Mouse (Mus musculus) naive thymus-derived CD4-positive, alpha-beta T cell, adult 2 months (primary cell): Measurements from ENCODE around the gene Dydc2.
A peak's percentile ranks its signal among the peaks of the same experiment; 100 is the strongest.

ENCODE experiments used
- DNase-seq: peaks from one replicate; pipeline ENCODE4 v3.0.0-alpha.2; 2011; ENCODE audit warnings: low read depth

Gene Dydc2

DNA sequence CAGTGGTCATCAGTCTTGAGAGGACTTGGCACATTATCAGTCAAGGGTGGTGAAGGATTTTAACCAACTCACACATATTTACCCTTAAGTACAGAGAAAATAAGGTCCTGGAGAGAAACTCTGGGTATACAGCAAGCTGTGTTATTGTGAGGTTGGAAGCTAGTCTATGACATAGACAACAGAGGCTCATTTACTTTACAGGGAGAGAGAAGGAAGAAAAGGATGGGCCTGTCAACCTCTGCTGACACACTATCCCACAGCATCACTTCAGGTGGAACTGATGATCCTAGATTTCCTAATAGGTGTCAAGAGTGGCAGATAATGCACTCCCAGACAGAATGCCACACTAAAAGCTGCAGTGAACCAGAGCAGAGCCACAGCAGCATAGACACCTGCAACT, at the start of gene Dydc2:
Dydc2 (minus strand) TSS at position 101 of the 400 bp plus-strand sequence.
- DNase-seq: no peak

DNA sequence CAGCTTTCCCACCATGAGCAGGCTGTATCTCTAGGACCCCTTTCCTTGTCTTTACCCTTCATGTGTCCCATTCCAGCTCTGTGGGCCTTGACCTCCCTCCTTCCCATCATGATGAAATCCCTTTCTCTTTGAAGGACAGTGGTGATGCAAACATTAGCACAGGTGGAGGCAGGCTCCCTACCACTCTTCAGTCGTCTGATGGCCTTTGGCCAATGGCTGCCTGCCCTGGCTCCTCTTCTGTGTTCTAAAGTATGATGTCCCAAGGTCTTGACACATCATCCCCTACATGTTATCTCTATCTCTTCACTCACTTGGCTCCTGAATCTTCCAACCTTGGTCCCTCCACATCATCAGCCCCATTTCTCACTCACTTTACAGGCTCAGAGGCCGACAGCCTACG, 47.3 kb upstream of the Dydc2 start:
- no peak for DNase-seq

DNA sequence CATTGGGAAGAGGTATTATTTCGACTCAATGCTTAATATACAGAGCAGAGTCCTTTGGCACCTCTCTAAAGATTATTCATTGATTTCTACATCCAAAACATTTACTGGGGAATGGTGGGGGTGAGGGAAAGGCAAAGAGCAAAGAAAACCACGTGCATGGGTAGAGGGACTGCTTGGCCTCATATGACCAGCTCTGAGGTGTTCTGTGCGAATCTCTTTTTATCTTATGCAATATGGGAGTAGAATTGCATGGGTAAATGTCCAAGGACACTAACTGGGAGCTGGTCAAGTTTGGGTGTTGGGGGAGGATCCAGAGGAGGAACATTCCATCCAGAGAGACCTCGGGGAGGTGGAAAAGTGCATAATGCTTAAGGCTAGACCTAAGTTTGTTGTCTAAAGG, 43.9 kb upstream of the Dydc2 start:
- DNase-seq: no peak

DNA sequence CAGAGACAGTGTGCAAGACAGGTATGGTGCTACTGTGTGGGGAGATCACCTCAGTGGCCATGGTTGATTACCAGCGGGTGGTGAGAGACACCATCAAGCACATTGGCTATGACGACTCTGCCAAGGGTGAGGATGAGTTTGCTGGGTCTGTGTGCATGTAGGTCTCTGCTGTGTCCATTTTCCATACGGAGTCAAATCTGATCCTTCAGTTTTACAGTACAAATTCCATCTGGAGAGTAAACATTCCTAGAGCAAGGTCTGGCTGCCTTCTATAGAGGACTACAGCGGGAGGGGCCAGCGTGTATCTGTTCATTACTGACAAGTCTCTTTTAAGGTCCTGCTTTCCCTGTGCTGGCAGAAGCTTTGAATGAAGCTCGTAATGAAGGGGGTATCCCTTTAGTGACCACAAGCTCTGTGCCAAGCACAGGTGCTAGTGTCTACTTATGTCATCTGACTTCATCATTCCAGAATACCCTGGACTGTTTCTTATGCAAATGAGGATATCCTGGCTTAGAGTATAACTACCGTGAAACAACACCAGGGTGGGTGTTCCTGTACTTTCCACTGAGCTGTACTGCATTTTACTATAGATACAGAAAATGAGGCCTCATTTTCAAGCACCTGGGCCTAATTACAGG, 42.1 kb upstream of the Dydc2 start:
- no peak for DNase-seq

DNA sequence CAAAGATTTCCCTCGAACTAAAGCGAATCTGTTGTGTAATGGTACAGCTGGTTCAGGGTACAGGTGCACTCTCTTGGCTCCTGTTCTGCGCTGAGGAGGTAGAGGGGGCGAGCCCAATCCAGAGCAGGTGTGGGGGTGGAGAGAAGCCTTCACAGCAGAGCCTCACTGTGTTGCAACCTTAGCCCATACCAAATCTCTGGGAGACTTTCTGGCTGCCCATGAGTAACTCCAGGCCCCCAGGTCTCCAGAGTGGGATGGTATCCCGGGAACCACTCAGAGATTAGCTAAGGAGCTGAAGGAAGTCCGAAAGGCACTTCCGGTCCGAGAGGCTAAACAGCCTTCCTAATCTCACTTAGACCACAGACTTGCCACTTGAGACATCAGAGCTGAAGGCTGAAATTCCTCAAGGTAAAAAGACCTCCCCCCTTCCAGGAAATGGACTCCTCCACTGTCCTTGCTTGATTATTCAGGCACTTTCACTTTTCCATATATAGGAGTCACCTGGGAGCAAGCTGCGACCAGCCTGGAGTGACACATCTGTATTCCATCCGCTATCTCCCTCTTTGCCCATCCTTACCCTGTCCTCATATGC, 35.9 kb upstream of the Dydc2 start, which contains the start of gene Mat1a:
Mat1a (plus strand) TSS at position 183 of the 592 bp plus-strand sequence.
- DNase-seq: no peak

DNA sequence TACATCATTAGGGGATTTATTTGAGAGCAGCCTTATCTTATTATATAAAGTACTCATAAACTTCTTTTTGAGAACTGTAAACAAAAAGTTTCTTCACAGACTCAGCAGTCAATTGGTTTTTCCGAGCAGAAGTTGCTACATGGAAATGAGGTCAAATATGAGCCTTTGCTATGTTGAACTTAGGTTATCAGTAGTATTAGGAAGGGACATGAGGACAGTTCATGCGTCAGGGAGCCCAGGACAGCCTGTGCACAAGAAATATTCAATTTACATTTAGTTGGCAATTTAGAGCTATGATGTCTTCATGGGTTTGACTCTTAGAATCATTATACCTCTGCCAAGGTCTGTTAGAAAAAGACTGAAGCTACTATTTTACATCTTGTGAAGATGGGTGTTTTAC, 33.3 kb upstream of the Dydc2 start:
- DNase-seq: no peak

DNA sequence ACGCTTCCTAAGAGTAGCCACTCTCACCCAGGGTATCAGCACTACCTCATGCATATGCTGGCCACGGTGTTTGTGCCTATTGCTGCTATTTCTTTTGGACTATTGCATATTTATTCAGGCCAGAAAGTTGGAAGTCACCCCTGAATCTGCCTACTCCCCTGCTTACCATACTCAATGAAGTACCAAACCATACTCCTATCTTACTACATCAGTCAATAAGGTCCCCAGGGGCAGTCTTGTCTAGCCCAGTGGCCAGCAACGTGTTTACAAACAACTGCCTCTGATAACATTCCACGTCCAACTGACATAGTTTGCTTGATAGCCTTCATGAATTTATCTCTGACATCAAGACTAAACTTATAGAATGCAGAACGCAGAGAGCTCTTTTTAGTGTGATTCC, 32.2 kb upstream of the Dydc2 start:
- no peak for DNase-seq

DNA sequence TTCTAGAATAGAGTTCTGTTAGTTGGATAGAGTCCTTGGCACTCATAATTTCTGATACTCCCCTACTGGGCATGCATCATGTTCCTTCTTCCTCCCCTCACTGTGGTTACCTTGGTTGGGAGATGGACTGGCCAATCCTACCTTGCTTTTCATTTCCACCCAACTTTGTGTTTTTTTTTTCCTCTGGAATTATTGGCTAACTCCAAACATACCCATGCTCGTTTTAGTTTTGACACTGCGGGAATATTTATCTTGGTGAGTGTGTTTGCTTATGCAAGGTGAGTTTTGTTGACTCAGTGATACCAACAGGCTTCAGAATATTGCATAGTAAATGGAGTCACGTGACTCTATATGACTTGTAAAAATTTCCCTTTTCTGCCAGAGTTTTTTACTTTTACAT, 31.7 kb upstream of the Dydc2 start:
- no peak for DNase-seq

DNA sequence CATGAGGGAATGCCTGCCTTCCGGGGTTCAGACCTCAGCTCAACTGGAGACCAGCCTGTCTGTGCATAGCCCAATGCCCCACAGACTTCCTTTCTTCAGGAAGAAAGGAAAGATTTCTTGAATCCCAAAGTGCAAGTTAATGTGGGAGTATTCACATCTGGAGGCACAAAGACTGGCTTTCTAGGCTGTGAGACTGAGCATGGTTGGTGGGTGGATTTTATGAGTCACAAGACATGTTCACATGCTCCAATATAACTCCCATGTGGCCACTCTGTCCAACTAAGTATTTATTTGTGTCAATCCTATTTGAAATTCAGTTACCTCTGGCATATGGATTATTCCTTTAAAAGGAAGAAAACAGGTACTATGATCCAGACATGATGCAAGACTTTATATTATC, 29.7 kb upstream of the Dydc2 start:
- no peak for DNase-seq

DNA sequence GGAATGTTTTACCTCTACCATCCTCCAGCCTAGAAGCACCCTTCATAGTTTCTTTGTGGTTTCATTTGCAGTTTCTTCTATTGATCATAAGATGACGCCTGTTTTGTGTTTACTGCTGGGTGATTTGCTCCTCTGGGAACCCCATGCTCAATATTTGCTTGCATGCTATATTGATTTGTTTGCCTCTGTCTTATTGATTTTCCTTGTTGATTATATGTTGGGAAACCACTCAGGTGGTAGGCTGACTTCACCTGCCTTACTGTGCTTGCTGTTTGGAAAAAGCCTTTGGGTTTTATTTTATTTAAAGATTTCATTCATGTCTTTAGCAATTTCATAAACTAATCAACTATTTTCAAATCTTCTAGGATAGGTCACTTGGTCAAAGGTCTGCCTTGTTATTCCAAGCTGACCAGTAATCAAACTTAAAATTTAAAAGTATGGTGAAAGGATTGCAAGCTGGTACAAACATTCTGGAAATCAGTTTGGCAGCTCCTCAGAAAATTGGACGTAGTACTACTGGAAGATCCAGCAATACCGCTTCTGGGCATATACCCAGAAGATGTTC, 27.4 kb upstream of the Dydc2 start:
- DNase-seq: no peak

DNA sequence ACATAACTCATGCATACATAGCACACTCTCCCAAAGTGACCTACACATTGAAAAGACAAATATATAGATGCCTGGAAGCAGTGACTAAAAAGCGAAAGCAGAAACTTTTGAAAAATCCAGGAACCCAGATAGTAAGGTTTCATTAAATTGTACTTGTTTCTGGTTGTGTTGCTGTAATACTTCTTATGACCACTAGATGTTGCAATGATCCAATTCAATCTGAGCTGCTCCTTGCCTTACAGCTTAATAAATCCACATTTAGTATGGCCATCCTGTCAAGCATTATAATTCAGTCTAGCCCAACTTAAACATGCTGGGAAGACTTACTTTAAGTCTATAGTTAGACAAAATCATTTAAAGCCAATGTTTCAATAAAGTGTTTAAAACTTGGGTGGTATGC, 25.1 kb upstream of the Dydc2 start:
- peak; percentile 1 for DNase-seq

DNA sequence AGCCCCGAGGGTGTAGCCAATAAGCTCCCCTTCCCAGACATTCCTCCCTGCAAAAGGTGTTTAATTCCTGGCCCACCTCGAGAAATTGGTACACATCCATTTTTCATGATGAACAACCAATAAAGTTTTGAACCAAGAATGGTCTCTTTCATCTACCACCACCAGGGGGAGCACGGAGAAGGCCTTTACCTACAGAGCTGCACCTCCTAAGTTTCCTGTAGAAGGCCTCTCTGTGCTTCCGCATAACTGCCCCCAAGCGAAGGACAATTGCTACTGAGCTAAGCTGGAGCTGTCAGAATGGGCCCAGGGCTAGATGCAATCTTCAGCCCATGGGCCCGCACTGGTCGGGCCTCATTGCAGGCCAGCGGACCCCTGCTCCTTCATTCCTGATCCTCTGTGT, 21.8 kb upstream of the Dydc2 start:
- DNase-seq: peak; percentile 3

DNA sequence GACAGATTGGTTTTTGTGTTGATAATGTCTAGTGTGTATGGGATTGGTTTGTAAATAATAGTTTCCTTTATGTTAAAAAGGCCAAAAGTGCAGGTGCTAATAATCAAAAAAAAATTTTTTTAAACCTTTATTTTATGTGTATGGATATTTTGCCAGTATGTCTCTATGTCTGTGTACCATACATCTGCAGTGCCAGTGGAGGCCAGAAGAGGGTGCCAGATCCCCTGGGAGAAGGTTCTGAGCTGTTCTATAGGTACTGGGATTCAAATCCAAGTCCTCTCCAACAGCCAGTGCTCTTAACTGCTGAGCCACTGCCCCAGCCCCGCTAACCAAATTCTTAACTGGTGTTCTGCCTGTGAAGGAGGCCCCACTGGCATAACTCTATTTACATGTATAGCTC, 18.5 kb upstream of the Dydc2 start:
- peak; percentile 3 for DNase-seq

DNA sequence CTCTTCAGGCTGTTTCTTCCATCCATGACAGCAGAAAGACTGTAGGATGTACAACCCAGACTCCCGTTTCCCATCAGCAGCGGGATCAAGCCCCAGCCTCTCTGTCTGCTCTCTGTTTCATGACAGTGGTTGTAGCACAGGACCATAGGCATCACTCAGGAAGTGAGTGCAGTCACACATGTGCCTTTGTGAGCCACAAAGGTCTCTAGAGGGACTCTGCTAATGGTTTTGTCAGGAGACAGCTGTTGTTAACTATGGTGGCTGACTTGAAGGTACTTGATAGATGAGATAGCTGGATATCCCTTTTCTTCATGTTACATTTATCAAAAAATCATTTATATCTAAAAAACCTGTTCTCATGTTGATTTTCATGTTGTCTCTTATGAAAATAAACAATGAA, 13.4 kb upstream of the Dydc2 start:
- DNase-seq: no peak

DNA sequence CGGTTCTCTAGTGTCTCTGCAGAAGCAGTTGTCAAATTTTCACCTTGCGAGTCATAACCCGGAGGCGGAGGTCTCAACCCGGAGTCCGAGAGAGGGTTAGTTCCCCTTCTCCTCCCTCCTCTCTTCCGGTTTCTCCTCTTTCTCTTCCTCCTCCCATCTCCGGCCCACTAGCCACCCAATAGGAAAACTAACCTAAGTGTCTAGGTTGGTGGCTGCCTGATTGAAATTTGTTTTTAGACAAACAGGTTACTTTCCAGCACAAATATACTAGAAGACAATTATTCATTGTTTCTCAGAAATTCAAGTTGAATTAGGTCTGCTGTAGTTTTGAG, 3.9 kb upstream of the Dydc2 start:
- no peak for DNase-seq

DNA sequence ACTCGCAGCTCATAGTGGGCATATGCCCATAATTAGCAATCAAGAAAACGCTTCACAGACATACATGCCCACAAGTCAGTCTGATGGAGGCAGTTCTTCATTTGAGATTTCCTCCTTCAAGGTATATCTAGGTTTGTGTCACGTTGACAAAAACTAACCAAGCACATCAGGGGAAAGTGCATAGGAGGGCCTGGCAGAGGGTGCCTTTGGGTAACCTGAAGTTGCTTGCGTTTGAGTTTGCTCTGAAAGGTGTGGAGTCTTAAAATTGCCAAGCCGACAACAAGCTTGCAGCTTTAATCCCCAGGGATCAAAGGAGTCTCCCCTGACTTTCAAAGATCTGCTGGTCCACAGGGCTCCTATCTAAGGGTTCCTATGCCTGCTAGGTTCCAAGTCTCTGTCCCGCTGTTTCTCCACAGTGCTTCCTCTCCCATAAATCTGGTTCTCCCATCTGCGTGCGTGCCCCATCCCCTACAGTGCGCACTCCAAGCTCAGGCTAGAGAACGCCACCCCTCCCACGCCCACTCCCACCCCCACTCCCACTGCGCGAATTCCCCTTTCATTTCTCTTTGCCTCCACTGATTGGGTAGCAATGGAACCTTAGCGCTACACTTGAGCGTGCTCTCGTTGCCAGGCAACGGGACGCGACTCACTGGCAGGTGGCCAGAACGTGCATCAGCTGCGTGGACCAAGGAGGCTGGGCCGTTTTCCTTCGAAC, 3.4 kb upstream of the Dydc2 start, which contains the start of gene Dydc1:
Dydc1 (plus strand) TSS at position 683 of the 715 bp plus-strand sequence.
- DNase-seq: no peak

DNA sequence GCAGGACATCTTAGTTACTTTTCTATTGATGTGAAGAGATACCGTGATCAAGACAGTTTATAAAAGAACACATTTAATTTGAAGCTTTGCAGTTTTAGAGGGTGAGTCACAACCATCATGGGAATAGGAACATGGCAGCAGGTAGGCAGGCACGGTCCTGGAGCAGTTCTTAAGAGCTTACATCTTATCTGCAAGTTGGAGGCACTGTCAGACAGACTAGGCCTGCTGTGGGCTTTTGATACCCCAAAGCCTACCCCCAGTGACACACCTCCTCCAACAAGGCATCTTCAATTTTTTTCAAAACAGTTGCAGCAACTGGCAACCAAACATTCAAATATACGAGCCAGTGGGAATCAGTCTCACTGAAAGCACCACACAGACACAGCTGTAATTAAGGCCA, 1.3 kb upstream of the Dydc2 start:
- no peak for DNase-seq

DNA sequence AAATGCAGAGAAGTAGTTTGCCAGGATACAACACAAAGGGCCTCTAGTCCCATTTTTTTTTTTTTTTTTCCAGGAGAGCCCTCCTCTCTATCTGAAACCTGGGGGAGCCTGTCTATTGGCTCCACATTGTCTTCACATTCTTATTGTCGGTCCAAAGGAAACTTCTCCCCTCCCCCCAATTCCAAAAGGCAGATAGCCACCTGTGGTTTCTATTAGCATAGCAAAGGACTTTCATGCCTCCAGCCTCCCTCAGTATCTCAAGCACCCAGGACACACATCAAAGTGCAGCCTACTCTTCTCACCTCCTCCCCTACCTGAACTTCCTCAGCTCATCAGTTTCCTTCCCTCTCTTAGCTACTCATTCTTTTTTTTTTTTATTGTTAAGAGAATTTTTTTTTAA, 2.6 kb downstream of the Dydc2 start:
- DNase-seq: no peak

DNA sequence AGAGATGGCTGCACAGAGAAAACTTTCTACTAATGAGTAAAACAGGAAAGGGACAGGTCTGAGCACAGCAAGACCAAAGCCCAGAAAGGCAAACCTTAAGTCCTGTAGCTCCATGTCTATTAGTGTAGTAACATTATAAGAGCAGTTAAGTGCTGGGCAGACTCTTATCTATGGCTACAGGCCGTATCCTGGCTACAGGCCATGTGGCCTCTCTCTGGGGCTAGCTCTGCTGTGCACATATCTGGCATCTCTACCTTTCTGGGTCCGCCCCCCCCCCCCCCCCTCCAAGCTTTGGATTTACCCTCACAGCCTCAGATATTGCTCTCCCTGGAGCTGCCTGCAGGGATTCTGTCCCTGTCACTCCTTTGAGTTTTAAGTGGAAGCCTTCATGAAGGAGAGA, 3.8 kb downstream of the Dydc2 start:
- DNase-seq: no peak

DNA sequence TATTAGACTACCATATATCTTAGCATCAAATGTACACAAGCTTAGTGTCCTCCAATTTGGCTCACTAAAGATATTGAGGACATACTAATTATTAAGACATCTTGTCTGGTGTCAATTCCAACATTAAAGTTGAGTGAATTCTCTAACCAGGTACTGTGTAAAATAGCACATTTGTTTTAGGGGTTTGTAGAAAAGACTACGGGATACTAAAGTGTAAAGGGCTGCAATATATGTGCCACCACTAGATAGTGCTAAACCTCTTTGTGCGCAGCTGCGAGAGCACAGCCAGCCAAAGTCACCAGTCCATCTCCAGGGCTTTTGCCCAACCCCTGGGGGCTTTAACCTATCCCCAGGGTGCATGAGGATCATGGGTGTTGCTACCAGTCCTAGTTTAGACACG, 15.8 kb downstream of the Dydc2 start:
- DNase-seq: peak; percentile 25

DNA sequence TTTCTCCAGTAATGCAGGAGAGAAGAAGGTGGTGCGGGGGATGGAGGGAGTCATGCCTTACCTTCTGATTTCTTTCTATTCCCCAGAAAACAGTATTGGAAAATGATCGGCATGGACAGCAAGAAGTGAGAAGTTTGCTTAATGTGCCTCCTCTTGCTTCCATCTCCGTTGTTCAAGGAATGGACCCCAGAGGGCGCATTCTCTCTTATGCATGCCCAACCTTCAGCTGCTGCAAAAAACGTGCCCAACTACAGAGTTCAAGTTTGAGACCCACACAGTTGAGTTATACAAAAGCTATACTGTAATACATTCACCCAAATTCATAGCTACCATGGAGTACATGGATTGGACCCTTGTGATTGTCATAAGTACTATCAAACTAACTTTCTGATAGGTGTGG, 16.5 kb downstream of the Dydc2 start:
- DNase-seq: peak; percentile 24

DNA sequence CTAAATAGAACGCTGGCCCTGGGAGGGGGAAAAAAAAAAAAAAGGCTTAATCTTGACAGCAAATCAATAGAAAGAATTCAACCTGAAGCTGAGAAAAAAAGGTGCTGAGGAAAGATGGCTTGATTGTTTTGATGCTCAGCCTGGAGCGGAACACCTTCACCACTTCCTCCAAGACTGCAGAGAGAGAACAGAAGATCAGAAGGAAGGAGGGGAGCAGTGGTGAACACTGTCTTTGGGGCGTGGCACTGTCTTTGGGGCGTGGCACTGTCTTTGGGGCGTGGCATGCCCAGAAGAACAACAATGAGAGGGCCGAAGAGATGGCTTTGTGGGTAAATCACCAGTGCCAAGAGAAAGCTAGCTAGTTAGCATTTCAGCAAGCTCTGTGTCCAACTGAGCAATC, 18.5 kb downstream of the Dydc2 start:
- peak; percentile 60 for DNase-seq

DNA sequence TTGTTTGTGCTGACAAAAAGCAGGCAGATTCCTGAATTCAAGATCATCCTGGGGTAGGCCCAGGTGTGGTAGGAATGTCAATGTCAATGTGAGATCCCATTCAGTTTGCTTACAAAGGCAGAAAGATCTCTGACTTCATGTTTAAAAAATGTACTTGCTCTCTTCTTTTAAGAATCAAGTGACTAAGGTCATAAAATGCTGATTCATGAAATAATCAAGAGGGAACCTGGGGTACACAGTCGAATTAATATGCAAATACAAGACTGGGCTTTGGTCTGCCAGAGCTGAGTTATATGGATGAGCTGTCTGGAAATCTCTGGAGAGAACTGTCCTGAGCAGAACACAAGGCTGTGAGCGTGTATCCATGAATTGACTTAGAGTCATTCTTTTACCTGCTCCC, 21.6 kb downstream of the Dydc2 start:
- DNase-seq: no peak
